Mouse (Mus musculus) spleen, postnatal 0 days (tissue): ENCODE measurements around the gene Olfr108. TPM values are rescaled to one million over a fixed set of nuclear protein-coding genes. Genes with fewer than 3 reads are reported as not detected.

Source experiments
- polyA plus RNA-seq: library from polyadenylated mRNA; unstranded; fragments of >200 nt; fragmentation: Nextera tagmentation; extraction: Ambion mirVana; gene quantifications from 2 replicates; pipeline ENCODE4 v1.2.1, GENCODE M21; 2015

The Olfr108 gene
- polyA plus RNA-seq, result not detected in 2 replicates

GRCm38 (mm10) chr17:37445180-37445579 lies at the start of gene Olfr108:
Gene Olfr108 (plus strand): TSS chr17:37445480.

GRCm38 (mm10) chr17:37398926-37399325 lies 46.4 kb upstream of the Olfr108 start, which contains the start of gene Olfr107:
Gene Olfr107 (plus strand): TSS chr17:37399226.

GRCm38 (mm10) chr17:37458616-37459015 lies 13.3 kb downstream of the Olfr108 start, which contains the start of gene Olfr109:
Gene Olfr109 (plus strand): TSS chr17:37458916.

GRCm38 (mm10) chr17:37483452-37483851 lies 38.2 kb downstream of the Olfr108 start, which contains the start of gene H2-M2:
Gene H2-M2 (minus strand): TSS chr17:37483552.

GRCm38 (mm10) chr17:37491930-37492518 lies 46.7 kb downstream of the Olfr108 start, which contains the start of gene Olfr110:
Gene Olfr110 (plus strand): TSS chr17:37492468.

Other genes with a start within 250 kb of the Olfr108 start
- not detected in 2 replicates for gene Olfr94, start 244.5 kb upstream of the Olfr108 start, polyA plus RNA-seq
- gene Olfr95, start 232.4 kb upstream of the Olfr108 start, polyA plus RNA-seq, result not detected in 2 replicates
- gene Olfr96, start 225.3 kb upstream of the Olfr108 start, polyA plus RNA-seq, result not detected in 2 replicates
- not detected in 2 replicates for gene Olfr97, start 208.2 kb upstream of the Olfr108 start, polyA plus RNA-seq
- gene Olfr98, start 181.7 kb upstream of the Olfr108 start, polyA plus RNA-seq, result not detected in 2 replicates
- 5.1 and 6.1 TPM in 2 replicates for gene H2-M3, start 175.3 kb upstream of the Olfr108 start, polyA plus RNA-seq
- not detected in 2 replicates for gene Olfr99, start 162.0 kb upstream of the Olfr108 start, polyA plus RNA-seq
- gene Olfr101, start 141.2 kb upstream of the Olfr108 start, polyA plus RNA-seq, result not detected in 2 replicates
- not detected in 2 replicates for gene Olfr102, start 128.4 kb upstream of the Olfr108 start, polyA plus RNA-seq
- gene Olfr103, start 105.8 kb upstream of the Olfr108 start, polyA plus RNA-seq, result not detected in 2 replicates
- not detected in 2 replicates for gene Olfr104-ps, start 85.9 kb upstream of the Olfr108 start, polyA plus RNA-seq
- not detected in 2 replicates for gene Olfr105-ps, start 66.4 kb upstream of the Olfr108 start, polyA plus RNA-seq
- gene Olfr106-ps, start 55.1 kb upstream of the Olfr108 start, polyA plus RNA-seq, result not detected in 2 replicates
- gene Olfr107, start 46.3 kb upstream of the Olfr108 start, polyA plus RNA-seq, result not detected in 2 replicates
- not detected in 2 replicates for gene Olfr109, start 13.4 kb downstream of the Olfr108 start, polyA plus RNA-seq
- gene H2-M2, start 38.1 kb downstream of the Olfr108 start, polyA plus RNA-seq, result 0.16 TPM in 1 of 2 replicates, not detected in the other
- not detected in 2 replicates for gene Olfr110, start 47.0 kb downstream of the Olfr108 start, polyA plus RNA-seq
- gene Olfr111, start 62.5 kb downstream of the Olfr108 start, polyA plus RNA-seq, result 0.05 TPM in 1 of 2 replicates, not detected in the other
- not detected in 2 replicates for gene Olfr112, start 124.0 kb downstream of the Olfr108 start, polyA plus RNA-seq
- not detected in 2 replicates for gene Olfr113, start 132.2 kb downstream of the Olfr108 start, polyA plus RNA-seq
- not detected in 2 replicates for gene Olfr114, start 147.3 kb downstream of the Olfr108 start, polyA plus RNA-seq
- gene Olfr115, start 181.6 kb downstream of the Olfr108 start, polyA plus RNA-seq, result not detected in 2 replicates
- not detected in 2 replicates for gene Olfr116, start 181.7 kb downstream of the Olfr108 start, polyA plus RNA-seq
- gene Olfr117, start 218.3 kb downstream of the Olfr108 start, polyA plus RNA-seq, result not detected in 2 replicates
- not detected in 2 replicates for gene Olfr118, start 221.5 kb downstream of the Olfr108 start, polyA plus RNA-seq